Mouse (Mus musculus): ENCODE measurements around the gene Arhgef2.

GRCm38 (mm10) chr3:88624324-88624723 lies 18.6 kb downstream of the Arhgef2 start:
- TF ChIP-seq GATA1 (IDR thresholded peaks at IDR 0.05; ENCODE audit: borderline replicate concordance, low read length) (no peak), FLI1 (IDR thresholded peaks at IDR 0.05; ENCODE audit: low read length) (no peak)
